Mouse (Mus musculus): ENCODE results near the gene Dock8. TPM values are rescaled to one million over a fixed set of nuclear protein-coding genes. Genes with fewer than 3 reads are reported as not detected.
A peak's percentile ranks its signal among the peaks of the same experiment; 100 is the strongest.

Dock8 gene
- polyA plus RNA-seq, 1 experiment = 17.8 TPM

DNA sequence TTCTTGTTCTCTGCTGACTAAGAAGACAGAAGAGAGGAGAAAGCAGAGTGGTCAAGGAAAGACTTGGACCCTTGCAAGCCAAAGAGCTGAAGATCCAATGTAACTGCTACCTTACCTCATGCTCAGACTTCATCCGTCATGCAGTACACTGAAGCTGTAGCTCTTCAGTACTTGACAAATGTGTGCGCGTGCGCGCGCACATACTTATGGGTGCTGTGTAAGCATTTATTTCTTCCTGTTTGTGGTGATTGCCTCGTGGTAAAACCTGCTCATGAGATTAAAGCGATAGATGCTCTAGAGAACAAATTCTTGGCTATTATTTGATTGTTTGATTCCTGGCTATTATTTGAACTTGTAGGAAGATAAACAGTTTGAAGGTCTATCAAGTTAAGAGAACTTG, 58.5 kb downstream of the Dock8 start:
- WGBS = 89% methylated on average over 8 of the region's 8 CpGs
- TF ChIP-seq POLR2A (IDR thresholded peaks at IDR 0.05; ENCODE audit: low read depth, low read length) (no peak), CTCF (conservative IDR thresholded peaks at IDR 0.05; ENCODE audit: insufficient read depth, insufficient read length, low read depth, low read length) (no peak)
- DNase-seq = no peak
- Histone ChIP-seq H3K4me3 (ENCODE audit: insufficient read depth, low read depth, low read length) (no peak overlapping the region), H3K36me3 (ENCODE audit: control insufficient read depth, insufficient read depth, low read length) (peaks cover 3% of the 10 kb centered on the region; the same call in 1 of the 2 replicates), H3K27ac (ENCODE audit: insufficient read depth, low read depth, low read length) (no peak overlapping the region), H3K27me3 (replicated peaks; ENCODE audit: control insufficient read depth, insufficient read depth, low read length) (no peaks in the 10 kb centered on the region), H3K4me1 (ENCODE audit: control insufficient read depth, insufficient read depth, low read length) (peaks cover 3% of the 10 kb centered on the region; the same call in 1 of the 2 replicates)

- H3K4me1 ChIP-seq (ENCODE audit: control insufficient read depth, insufficient read depth, low read length) = peaks cover 3% of the 10 kb centered on the region; the same call in 1 of the 2 replicates
- WGBS = 54% methylated on average over 7 of the region's 7 CpGs
- no peaks in the 10 kb centered on the region for H3K36me3 ChIP-seq (ENCODE audit: control insufficient read depth, insufficient read depth, low read length)
- H3K27me3 ChIP-seq (replicated peaks; ENCODE audit: control insufficient read depth, insufficient read depth, low read length) = no peaks in the 10 kb centered on the region
- peak overlapping the region; percentile 25; the same call in 1 of the 2 replicates for H3K27ac ChIP-seq (ENCODE audit: insufficient read depth, low read depth, low read length)
- no peak for DNase-seq
- TF ChIP-seq POLR2A (IDR thresholded peaks at IDR 0.05; ENCODE audit: low read depth, low read length) (no peak), CTCF (conservative IDR thresholded peaks at IDR 0.05; ENCODE audit: insufficient read depth, insufficient read length, low read depth, low read length) (no peak)
- H3K4me3 ChIP-seq (ENCODE audit: insufficient read depth, low read depth, low read length) = no peak overlapping the region
Observed at GRCm38 (mm10) chr19:25059847-25060364, 60.6 kb downstream of the Dock8 start.

GRCm38 (mm10) chr19:25060375-25060774, 61.0 kb downstream of the Dock8 start:
- TF ChIP-seq POLR2A (IDR thresholded peaks at IDR 0.05; ENCODE audit: low read depth, low read length) = no peak
- no peak for TF ChIP-seq CTCF (conservative IDR thresholded peaks at IDR 0.05; ENCODE audit: insufficient read depth, insufficient read length, low read depth, low read length)
- DNase-seq = peak; percentile 38
- Histone ChIP-seq H3K27me3 (replicated peaks; ENCODE audit: control insufficient read depth, insufficient read depth, low read length) (no peaks in the 10 kb centered on the region), H3K36me3 (ENCODE audit: control insufficient read depth, insufficient read depth, low read length) (no peaks in the 10 kb centered on the region), H3K4me1 (ENCODE audit: control insufficient read depth, insufficient read depth, low read length) (peaks cover 3% of the 10 kb centered on the region; the same call in 1 of the 2 replicates), H3K4me3 (ENCODE audit: insufficient read depth, low read depth, low read length) (no peak overlapping the region), H3K27ac (ENCODE audit: insufficient read depth, low read depth, low read length) (0 out of 2 replicates have a peak overlapping the region, but pooled peaks have one; percentile 25)
- WGBS = 19% methylated on average over 9 of the region's 9 CpGs

- Histone ChIP-seq H3K27ac (ENCODE audit: insufficient read depth, low read depth, low read length) (no peak overlapping the region), H3K4me3 (ENCODE audit: insufficient read depth, low read depth, low read length) (no peak overlapping the region), H3K36me3 (ENCODE audit: control insufficient read depth, insufficient read depth, low read length) (no peaks in the 10 kb centered on the region), H3K27me3 (replicated peaks; ENCODE audit: control insufficient read depth, insufficient read depth, low read length) (no peaks in the 10 kb centered on the region), H3K4me1 (ENCODE audit: control insufficient read depth, insufficient read depth, low read length) (peaks cover 3% of the 10 kb centered on the region; the same call in 1 of the 2 replicates)
- 90% methylated on average over 9 of the region's 9 CpGs for WGBS
- DNase-seq = no peak
- no peak for TF ChIP-seq POLR2A (IDR thresholded peaks at IDR 0.05; ENCODE audit: low read depth, low read length)
Observed at GRCm38 (mm10) chr19:25062188-25062856, 63.0 kb downstream of the Dock8 start.

DNA sequence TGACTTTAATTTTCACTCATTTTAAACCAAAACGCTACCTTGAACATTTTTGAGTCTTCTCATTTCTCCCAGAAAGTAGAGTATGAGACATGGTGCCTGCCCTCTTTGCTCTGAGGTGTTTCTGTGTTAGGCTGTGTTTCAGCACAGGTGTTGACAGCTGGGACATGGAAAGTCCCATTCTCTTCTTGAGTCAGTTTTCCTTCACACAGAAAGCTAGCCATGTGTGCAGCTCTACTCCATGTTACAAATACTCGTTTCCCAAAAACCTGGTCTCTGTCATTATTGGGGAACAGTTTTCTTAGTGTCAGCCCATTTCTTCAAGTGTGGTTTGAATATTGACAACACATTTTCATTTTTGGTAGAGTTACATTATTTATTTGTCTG, 63.5 kb downstream of the Dock8 start:
- TF ChIP-seq POLR2A (IDR thresholded peaks at IDR 0.05; ENCODE audit: low read depth, low read length) (no peak), CTCF (conservative IDR thresholded peaks at IDR 0.05; ENCODE audit: insufficient read depth, insufficient read length, low read depth, low read length) (no peak)
- Histone ChIP-seq H3K27ac (ENCODE audit: insufficient read depth, low read depth, low read length) (no peak overlapping the region), H3K36me3 (ENCODE audit: control insufficient read depth, insufficient read depth, low read length) (no peaks in the 10 kb centered on the region), H3K27me3 (replicated peaks; ENCODE audit: control insufficient read depth, insufficient read depth, low read length) (no peaks in the 10 kb centered on the region), H3K4me3 (ENCODE audit: insufficient read depth, low read depth, low read length) (no peak overlapping the region), H3K4me1 (ENCODE audit: control insufficient read depth, insufficient read depth, low read length) (peaks cover 3% of the 10 kb centered on the region; the same call in 1 of the 2 replicates)
- no peak for DNase-seq
- WGBS = 85% methylated on average over 2 of the region's 2 CpGs

DNA sequence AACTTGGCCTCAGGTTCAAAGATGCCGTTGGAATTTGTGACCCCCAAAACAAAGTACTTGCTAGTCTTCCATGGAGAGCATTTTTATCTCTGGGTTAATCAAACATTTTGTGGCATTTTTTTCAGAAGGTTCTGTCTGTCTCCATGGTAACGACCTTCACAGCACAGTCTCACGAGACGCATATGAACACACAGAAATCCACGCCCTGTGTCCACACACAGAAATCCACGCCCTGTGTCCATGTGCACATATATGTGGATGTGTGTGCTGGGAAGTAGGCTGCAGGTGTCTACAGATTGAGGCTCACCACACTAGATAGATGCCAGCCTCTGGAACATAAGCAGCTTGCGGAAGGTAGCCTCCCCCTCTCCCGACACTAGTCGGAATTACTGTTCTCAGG, 66.9 kb downstream of the Dock8 start:
- 71% methylated on average over 9 of the region's 9 CpGs for WGBS
- no peak for TF ChIP-seq POLR2A (IDR thresholded peaks at IDR 0.05; ENCODE audit: low read depth, low read length)
- TF ChIP-seq CTCF (conservative IDR thresholded peaks at IDR 0.05; ENCODE audit: insufficient read depth, insufficient read length, low read depth, low read length) = no peak
- H3K36me3 ChIP-seq (ENCODE audit: control insufficient read depth, insufficient read depth, low read length) = no peaks in the 10 kb centered on the region; the same call in 1 of the 2 replicates
- H3K27me3 ChIP-seq (replicated peaks; ENCODE audit: control insufficient read depth, insufficient read depth, low read length) = no peaks in the 10 kb centered on the region
- H3K27ac ChIP-seq (ENCODE audit: insufficient read depth, low read depth, low read length) = no peak overlapping the region
- DNase-seq = no peak
- H3K4me3 ChIP-seq (ENCODE audit: insufficient read depth, low read depth, low read length) = no peak overlapping the region
- no peaks in the 10 kb centered on the region for H3K4me1 ChIP-seq (ENCODE audit: control insufficient read depth, insufficient read depth, low read length)

DNA sequence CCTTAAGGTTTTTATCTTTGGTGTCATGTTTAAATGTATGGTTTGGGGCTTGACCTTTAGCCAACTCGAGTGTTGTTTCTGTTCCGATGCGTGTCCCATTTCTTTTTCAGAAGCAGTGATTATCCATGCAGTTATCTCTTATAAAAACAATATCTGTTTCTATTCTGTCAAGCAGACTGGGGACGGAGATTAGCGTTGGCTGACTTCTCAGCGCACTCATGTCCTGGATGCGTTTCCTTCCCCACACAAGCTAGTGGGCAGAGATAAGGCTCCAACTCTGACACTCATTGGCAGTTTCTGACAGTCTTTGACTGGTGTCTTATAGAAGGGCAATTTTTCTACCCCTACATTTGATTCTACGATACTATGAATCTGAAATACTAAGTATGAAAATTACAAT, 69.2 kb downstream of the Dock8 start:
- TF ChIP-seq POLR2A (IDR thresholded peaks at IDR 0.05; ENCODE audit: low read depth, low read length) (no peak), CTCF (conservative IDR thresholded peaks at IDR 0.05; ENCODE audit: insufficient read depth, insufficient read length, low read depth, low read length) (no peak)
- Histone ChIP-seq H3K4me3 (ENCODE audit: insufficient read depth, low read depth, low read length) (no peak overlapping the region), H3K4me1 (ENCODE audit: control insufficient read depth, insufficient read depth, low read length) (no peaks in the 10 kb centered on the region), H3K27me3 (replicated peaks; ENCODE audit: control insufficient read depth, insufficient read depth, low read length) (no peaks in the 10 kb centered on the region), H3K36me3 (ENCODE audit: control insufficient read depth, insufficient read depth, low read length) (no peaks in the 10 kb centered on the region; the same call in 1 of the 2 replicates), H3K27ac (ENCODE audit: insufficient read depth, low read depth, low read length) (no peak overlapping the region)
- 63% methylated on average over 8 of the region's 8 CpGs for WGBS
- no peak for DNase-seq
